Mouse (Mus musculus): Measurements from ENCODE around the gene 0610009B22Rik. TPM values are rescaled to one million over a fixed set of nuclear protein-coding genes. Genes with fewer than 3 reads are reported as not detected.

Gene 0610009B22Rik
- total and polyA plus RNA-seq, 3 experiments: 34.6 to 68.5 (median 41.8) TPM

DNA sequence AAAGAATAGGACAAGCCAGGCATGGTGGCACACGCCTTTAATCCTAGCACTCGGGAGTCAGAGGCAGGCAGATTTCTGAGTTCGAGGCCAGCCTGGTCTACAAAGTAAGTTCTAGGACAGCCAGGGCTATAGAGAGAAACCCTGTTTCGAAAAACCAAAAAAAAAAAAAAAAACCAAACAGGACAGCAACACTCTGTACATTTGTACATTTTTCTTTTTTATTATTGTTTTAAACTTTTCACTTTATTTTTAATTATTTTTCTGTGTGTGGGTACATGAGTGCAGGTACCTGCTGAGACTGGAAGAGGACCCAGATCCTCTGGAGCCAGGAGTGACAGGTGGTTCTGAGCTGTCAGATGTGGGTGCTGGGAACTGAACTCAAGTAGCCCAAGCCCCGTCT, 13.3 kb downstream of the 0610009B22Rik start:
- in situ Hi-C loops (cut with MboI; ENCODE audit: low pct_ligation_motif_present, low pct_unique_long_range_greater_than_20kb, low sequenced_read_pairs) (no loop called here), dilution Hi-C loops (cut with MboI; ENCODE audit: extremely low pct_ligation_motif_present, extremely low pct_unique_long_range_greater_than_20kb, low sequenced_read_pairs) (no loop called here)
- Histone ChIP-seq H3K4me1 (ENCODE audit: control insufficient read depth in 1 of 2, insufficient read depth in 2 of 2) (peaks cover 0 to 17% of the 10 kb centered on the region in 2 experiments; a peak in 2 of 4 replicates), H3K9me3 (replicated peaks; ENCODE audit: low read length) (no peaks in the 10 kb centered on the region), H3K9ac (ENCODE audit: insufficient read depth, low read depth) (no peak overlapping the region), H3K79me2 (replicated peaks; ENCODE audit: control insufficient read depth, extremely low read depth, insufficient read depth, poor library complexity, severe bottlenecking) (no peaks in the 10 kb centered on the region), H3K4me2 (ENCODE audit: insufficient read depth, low read depth, poor library complexity, severe bottlenecking) (no peak overlapping the region), H3K27ac (ENCODE audit: insufficient read depth, low read depth) (no peak overlapping the region), H3K27me3 (replicated peaks) (no peaks in the 10 kb centered on the region), H3K4me3 (replicated peaks in 1 of 3; ENCODE audit: low read depth in 2 of 3, low read length in 2 of 3, poor library complexity in 1 of 3) (no peak overlapping the region), H3K36me3 (replicated peaks in 1 of 2; ENCODE audit: control insufficient read depth in 1 of 2, insufficient read depth in 1 of 2, low read length in 1 of 2) (no peaks in the 10 kb centered on the region)
- TF ChIP-seq MXI1 (IDR thresholded peaks at IDR 0.05; ENCODE audit: low read depth, low read length) (no peak), ZNF384 (IDR thresholded peaks at IDR 0.05; ENCODE audit: low read depth, low read length) (peak; percentile 54)
- DNase-seq (ENCODE audit: extremely low read depth): no peak

DNA sequence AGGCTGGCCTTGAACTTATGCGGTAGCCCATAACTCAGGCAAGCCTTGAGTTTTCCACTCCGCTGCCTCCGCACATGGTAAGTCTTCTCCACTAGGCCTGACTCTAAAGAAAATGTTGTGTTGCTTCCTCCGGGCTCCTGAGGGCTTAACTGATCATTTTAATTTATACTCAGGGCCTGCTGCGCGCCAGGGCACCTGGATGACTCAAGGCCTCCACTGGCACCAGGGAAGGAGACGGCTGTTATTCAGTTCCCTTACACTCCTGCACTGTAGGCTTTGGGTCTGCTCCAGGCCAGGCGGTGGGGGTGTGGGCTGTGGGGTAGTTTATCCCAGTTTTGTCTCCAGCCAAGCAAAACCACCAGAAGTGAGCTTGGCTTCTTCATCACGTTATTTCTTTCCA, 15.4 kb downstream of the 0610009B22Rik start:
- no peak for TF ChIP-seq ZKSCAN1 (IDR thresholded peaks at IDR 0.05; ENCODE audit: borderline replicate concordance, low read depth, low read length)
- no peak for TF ChIP-seq EP300 (IDR thresholded peaks at IDR 0.05; ENCODE audit: low read length)
- TF ChIP-seq POLR2AphosphoS2 (IDR thresholded peaks at IDR 0.05; ENCODE audit: low read depth, low read length): no peak
- Histone ChIP-seq H3K27me3 (replicated peaks) (no peaks in the 10 kb centered on the region), H3K9me3 (replicated peaks; ENCODE audit: low read length) (no peaks in the 10 kb centered on the region), H3K4me2 (ENCODE audit: insufficient read depth, low read depth, poor library complexity, severe bottlenecking) (no peak overlapping the region), H3K27ac (ENCODE audit: insufficient read depth, low read depth) (no peak overlapping the region), H3K4me3 (replicated peaks in 1 of 3; ENCODE audit: low read depth in 2 of 3, low read length in 2 of 3, poor library complexity in 1 of 3) (no peak overlapping the region), H3K79me2 (replicated peaks; ENCODE audit: control insufficient read depth, extremely low read depth, insufficient read depth, poor library complexity, severe bottlenecking) (no peaks in the 10 kb centered on the region), H3K4me1 (ENCODE audit: control insufficient read depth in 1 of 2, insufficient read depth in 2 of 2) (peaks cover 0 to 9% of the 10 kb centered on the region in 2 experiments; a peak in 2 of 4 replicates), H3K36me3 (replicated peaks in 1 of 2; ENCODE audit: control insufficient read depth in 1 of 2, insufficient read depth in 1 of 2, low read length in 1 of 2) (no peaks in the 10 kb centered on the region), H3K9ac (ENCODE audit: insufficient read depth, low read depth) (no peak overlapping the region)
- dilution Hi-C loops (cut with MboI; ENCODE audit: extremely low pct_ligation_motif_present, extremely low pct_unique_long_range_greater_than_20kb, low sequenced_read_pairs): no loop called here
- in situ Hi-C loops (cut with MboI; ENCODE audit: low pct_ligation_motif_present, low pct_unique_long_range_greater_than_20kb, low sequenced_read_pairs): no loop called here
- no peak for DNase-seq (ENCODE audit: extremely low read depth)

DNA sequence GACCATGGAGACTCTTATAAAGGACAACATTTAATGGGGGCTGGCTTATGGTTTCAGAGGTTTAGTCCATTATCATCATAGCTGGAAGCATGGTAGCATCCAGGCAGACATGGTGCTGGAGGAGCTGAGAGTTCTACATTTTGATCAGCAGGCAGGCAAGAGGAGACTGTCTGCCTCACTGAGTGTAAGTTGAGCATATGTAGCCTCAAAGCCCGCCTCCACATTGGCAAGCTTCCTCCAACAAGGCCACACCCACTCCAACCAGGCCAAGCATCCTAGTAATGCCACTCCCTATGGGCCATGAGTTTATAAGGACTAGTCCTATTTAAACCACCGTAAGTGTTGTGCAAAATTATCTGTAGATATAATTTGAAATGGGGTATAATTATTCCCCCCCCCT, 17.3 kb downstream of the 0610009B22Rik start:
- in situ Hi-C loops (cut with MboI; ENCODE audit: low pct_ligation_motif_present, low pct_unique_long_range_greater_than_20kb, low sequenced_read_pairs): no loop called here

DNA sequence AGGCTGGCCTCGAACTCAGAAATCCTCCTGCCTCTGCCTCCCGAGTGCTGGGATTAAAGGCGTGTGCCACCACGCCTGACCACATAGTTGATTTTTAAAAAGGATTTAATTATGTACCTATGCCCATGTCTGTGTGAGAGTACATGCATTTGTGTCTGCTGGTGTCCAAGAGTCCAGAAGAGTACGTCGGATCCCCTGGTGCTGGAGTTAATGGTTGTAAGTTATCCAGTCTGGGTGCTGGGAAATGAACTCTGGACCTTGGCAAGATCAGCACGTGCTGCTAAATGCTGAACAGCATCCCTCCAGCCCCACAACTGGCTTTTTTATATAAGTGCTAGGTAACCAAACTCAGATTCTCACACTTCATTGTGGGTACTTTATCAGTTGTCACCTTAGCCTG, 17.8 kb downstream of the 0610009B22Rik start:
- Histone ChIP-seq H3K27ac (ENCODE audit: insufficient read depth, low read depth) (no peak overlapping the region), H3K4me1 (ENCODE audit: control insufficient read depth in 1 of 2, insufficient read depth in 2 of 2) (peaks cover 0 to 9% of the 10 kb centered on the region in 2 experiments; a peak in 2 of 4 replicates), H3K4me3 (replicated peaks in 1 of 3; ENCODE audit: low read depth in 2 of 3, low read length in 2 of 3, poor library complexity in 1 of 3) (no peak overlapping the region), H3K9ac (ENCODE audit: insufficient read depth, low read depth) (no peak overlapping the region), H3K36me3 (replicated peaks in 1 of 2; ENCODE audit: control insufficient read depth in 1 of 2, insufficient read depth in 1 of 2, low read length in 1 of 2) (no peaks in the 10 kb centered on the region), H3K9me3 (replicated peaks; ENCODE audit: low read length) (no peaks in the 10 kb centered on the region), H3K4me2 (ENCODE audit: insufficient read depth, low read depth, poor library complexity, severe bottlenecking) (no peak overlapping the region), H3K27me3 (replicated peaks) (no peaks in the 10 kb centered on the region), H3K79me2 (replicated peaks; ENCODE audit: control insufficient read depth, extremely low read depth, insufficient read depth, poor library complexity, severe bottlenecking) (no peaks in the 10 kb centered on the region)
- dilution Hi-C loops (cut with MboI; ENCODE audit: extremely low pct_ligation_motif_present, extremely low pct_unique_long_range_greater_than_20kb, low sequenced_read_pairs): no loop called here
- DNase-seq (ENCODE audit: extremely low read depth): no peak
- TF ChIP-seq RAD21 (IDR thresholded peaks at IDR 0.05; ENCODE audit: low read depth, low read length): no peak
- TF ChIP-seq JUN (IDR thresholded peaks at IDR 0.05; ENCODE audit: insufficient read depth, low read depth, low read length): no peak
- TF ChIP-seq HCFC1 (IDR thresholded peaks at IDR 0.05; ENCODE audit: low read depth, low read length): no peak
- no peak for TF ChIP-seq GABPA (IDR thresholded peaks at IDR 0.05; ENCODE audit: insufficient replicate concordance, low read depth, low read length)
- TF ChIP-seq PAX5 (IDR thresholded peaks at IDR 0.05; ENCODE audit: low read length): no peak
- TF ChIP-seq NRF1 (IDR thresholded peaks at IDR 0.05; ENCODE audit: low read depth, low read length): no peak
- no peak for TF ChIP-seq POLR2A (IDR thresholded peaks at IDR 0.05; ENCODE audit: low read depth, low read length)
- TF ChIP-seq ELF1 (IDR thresholded peaks at IDR 0.05; ENCODE audit: low read depth, low read length): no peak
- TF ChIP-seq CTCF (conservative IDR thresholded peaks at IDR 0.05 in 1 of 2, IDR thresholded peaks at IDR 0.05 in 1 of 2; ENCODE audit: low read depth in 2 of 2, low read length in 2 of 2): no peak
- in situ Hi-C loops (cut with MboI; ENCODE audit: low pct_ligation_motif_present, low pct_unique_long_range_greater_than_20kb, low sequenced_read_pairs): no loop called here

More for the DNA sequence above, 17.3 kb downstream of the 0610009B22Rik start:
- Histone ChIP-seq H3K79me2 (replicated peaks; ENCODE audit: control insufficient read depth, extremely low read depth, insufficient read depth, poor library complexity, severe bottlenecking) (no peaks in the 10 kb centered on the region), H3K4me3 (replicated peaks in 1 of 3; ENCODE audit: low read depth in 2 of 3, low read length in 2 of 3, poor library complexity in 1 of 3) (no peak overlapping the region), H3K9ac (ENCODE audit: insufficient read depth, low read depth) (no peak overlapping the region), H3K36me3 (replicated peaks in 1 of 2; ENCODE audit: control insufficient read depth in 1 of 2, insufficient read depth in 1 of 2, low read length in 1 of 2) (no peaks in the 10 kb centered on the region), H3K4me1 (ENCODE audit: control insufficient read depth in 1 of 2, insufficient read depth in 2 of 2) (peaks cover 0 to 9% of the 10 kb centered on the region in 2 experiments; a peak in 2 of 4 replicates), H3K27ac (ENCODE audit: insufficient read depth, low read depth) (no peak overlapping the region), H3K27me3 (replicated peaks) (no peaks in the 10 kb centered on the region), H3K9me3 (replicated peaks; ENCODE audit: low read length) (no peaks in the 10 kb centered on the region), H3K4me2 (ENCODE audit: insufficient read depth, low read depth, poor library complexity, severe bottlenecking) (no peak overlapping the region)
- no peak for DNase-seq (ENCODE audit: extremely low read depth)
- TF ChIP-seq USF2 (conservative IDR thresholded peaks at IDR 0.05; ENCODE audit: low read depth, low read length) (no peak), KAT2A (IDR thresholded peaks at IDR 0.05; ENCODE audit: insufficient replicate concordance, low read length) (no peak), TBP (conservative IDR thresholded peaks at IDR 0.05; ENCODE audit: low read depth, low read length) (no peak)
- dilution Hi-C loops (cut with MboI; ENCODE audit: extremely low pct_ligation_motif_present, extremely low pct_unique_long_range_greater_than_20kb, low sequenced_read_pairs): no loop called here
